Mouse (Mus musculus) monocyte, adult 5-6 weeks (primary cell): ENCODE data around the gene Adgrf4. TPM values are rescaled to one million over a fixed set of nuclear protein-coding genes. Genes with fewer than 3 reads are reported as not detected.

Experiments used
- total RNA-seq: library from RNA; stranded (forward); fragments of 200-1000, 200-491, 200-594 nt; gene quantifications from 3 replicates; pipeline ENCODE4 v1.2.3, GENCODE M21; 2017

The Adgrf4 gene
- total RNA-seq, 1 experiment from 2014 or later: not detected

Other genes starting within 250 kb of the Adgrf4 start
- gene Opn5, start 80.9 kb downstream of the Adgrf4 start, total RNA-seq: not detected in 3 replicates
- not detected in 3 replicates for gene Adgrf2, start 49.9 kb upstream of the Adgrf4 start, total RNA-seq
- gene Cd2ap, start 184.4 kb upstream of the Adgrf4 start, total RNA-seq: 73.3 to 78.5 TPM (median 78.4 TPM) in 3 replicates